Mouse (Mus musculus): ENCODE measurements around the gene Prop1. TPM values are rescaled to one million over a fixed set of nuclear protein-coding genes. Genes with fewer than 3 reads are reported as not detected.

Gene Prop1
- polyA plus RNA-seq, 1 experiment from 2014 or later: not detected

DNA sequence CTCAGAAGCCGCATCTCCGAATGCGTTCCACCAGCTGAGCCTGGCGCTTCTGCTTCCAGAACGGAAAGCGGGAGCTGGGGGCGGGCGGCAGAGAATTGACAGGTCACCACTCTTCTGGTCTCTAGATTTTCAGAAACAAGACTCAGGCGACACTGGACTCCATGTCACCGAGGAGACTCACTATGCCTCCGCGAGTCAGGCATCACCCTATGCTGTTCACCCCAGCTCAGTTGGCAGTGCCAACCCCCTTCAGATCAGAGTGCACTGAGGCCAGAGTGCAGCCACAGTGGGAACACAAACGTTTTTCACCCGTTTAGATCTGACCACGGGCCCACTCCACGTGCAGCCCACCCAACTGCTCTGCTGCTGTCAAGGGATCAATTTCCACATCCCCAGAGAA lies 22.5 kb downstream of the Prop1 start:
- Histone ChIP-seq H3K9ac (replicated peaks; ENCODE audit: low read depth) (peak overlapping the region; percentile 49), H3K9me3 (ENCODE audit: low read length) (no peaks in the 10 kb centered on the region), H3K27me3 (replicated peaks; ENCODE audit: insufficient read depth, low read length) (no peaks in the 10 kb centered on the region), H3K27ac (ENCODE audit: low read length) (peak overlapping the region; percentile 57), H3K36me3 (ENCODE audit: insufficient read depth, low read length) (no peaks in the 10 kb centered on the region), H3K4me2 (replicated peaks; ENCODE audit: low read depth, low read length) (peak overlapping the region; percentile 93), H3K4me3 (ENCODE audit: low read depth, low read length) (peak overlapping the region; percentile 72), H3K4me1 (ENCODE audit: insufficient read depth, low read depth, low read length) (no peaks in the 10 kb centered on the region)
- peak; percentile 53 for ATAC-seq
- TF ChIP-seq CTCF (IDR thresholded peaks at IDR 0.05): no peak
- TF ChIP-seq EP300 (IDR thresholded peaks at IDR 0.05): no peak
- WGBS: under 1% methylated on average over 16 of the region's 16 CpGs
- no peak for DNase-seq (ENCODE audit: low spot score)

DNA sequence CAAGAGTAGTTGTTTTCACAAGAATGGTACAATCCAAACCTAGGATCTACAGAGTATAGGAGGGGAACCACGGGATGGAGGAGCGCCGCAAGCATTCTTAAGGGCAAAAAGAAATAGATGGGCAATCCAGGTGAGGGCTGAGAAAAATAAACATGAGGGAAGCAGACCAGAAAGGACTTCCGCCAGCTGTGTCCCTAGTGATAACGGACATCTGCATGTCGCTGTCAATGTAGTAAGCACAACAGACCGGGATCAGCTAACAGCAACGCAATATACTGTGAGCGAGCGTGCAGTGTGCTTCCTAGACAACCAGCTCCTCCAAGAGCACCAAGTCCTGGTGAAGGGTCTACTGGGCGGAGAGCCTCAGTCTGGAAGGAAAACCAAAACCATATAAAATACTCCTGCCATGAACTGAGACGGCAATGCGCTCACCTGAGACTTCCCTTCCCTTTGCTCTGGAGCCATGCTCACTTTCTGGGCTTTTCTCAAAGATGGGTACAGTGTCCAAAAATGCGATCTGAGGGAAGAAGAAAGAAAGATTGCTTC lies 23.0 kb downstream of the Prop1 start:
- Histone ChIP-seq H3K4me3 (ENCODE audit: low read depth, low read length) (peak overlapping the region; percentile 72), H3K4me1 (ENCODE audit: insufficient read depth, low read depth, low read length) (no peaks in the 10 kb centered on the region), H3K9ac (replicated peaks; ENCODE audit: low read depth) (peak overlapping the region; percentile 49), H3K4me2 (replicated peaks; ENCODE audit: low read depth, low read length) (peak overlapping the region; percentile 93), H3K9me3 (ENCODE audit: low read length) (no peaks in the 10 kb centered on the region), H3K27ac (ENCODE audit: low read length) (no peak overlapping the region), H3K36me3 (ENCODE audit: insufficient read depth, low read length) (no peaks in the 10 kb centered on the region), H3K27me3 (replicated peaks; ENCODE audit: insufficient read depth, low read length) (no peaks in the 10 kb centered on the region)
- ATAC-seq (no peak), DNase-seq (ENCODE audit: low spot score) (peak; percentile 32)
- no peak for TF ChIP-seq CTCF (IDR thresholded peaks at IDR 0.05)
- no peak for TF ChIP-seq EP300 (IDR thresholded peaks at IDR 0.05)
- 14% methylated on average over 14 of the region's 14 CpGs for WGBS

DNA sequence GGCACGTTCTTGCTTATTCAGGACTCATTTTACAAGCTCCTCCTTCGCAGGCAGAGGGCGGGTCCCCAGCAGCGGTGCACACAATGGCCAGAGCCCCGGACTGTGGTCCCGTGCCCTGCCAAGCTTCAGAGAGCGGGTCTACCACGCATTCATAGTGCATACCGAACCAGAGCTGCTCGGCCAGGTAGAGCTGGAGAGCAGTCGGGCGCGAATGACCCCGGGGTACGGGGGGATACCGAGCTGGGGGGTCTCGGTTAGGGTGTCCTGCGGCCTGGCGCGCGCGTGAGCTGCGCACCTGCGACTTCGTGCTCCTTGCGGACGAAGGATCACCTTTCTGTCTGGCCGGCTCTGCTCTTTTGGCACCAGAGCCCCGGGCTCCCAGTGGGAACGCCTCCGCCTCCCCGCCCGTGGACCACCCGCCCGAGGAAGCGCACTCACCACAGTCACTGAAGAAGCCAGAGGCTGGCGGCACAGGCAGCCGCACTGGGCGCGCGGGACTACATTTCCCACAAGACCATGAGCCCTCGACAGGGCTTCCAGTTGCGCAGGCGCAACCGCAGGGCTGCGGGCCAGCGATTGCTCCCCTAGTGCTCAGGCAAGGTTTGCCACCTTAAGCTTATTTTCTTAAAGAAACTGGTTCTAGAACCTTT lies 37.8 kb downstream of the Prop1 start, which contains the start of gene Zfp2:
Gene Zfp2, minus strand, starts transcription at position 495 of the 650 bp plus-strand sequence.
- Histone ChIP-seq H3K4me1 (ENCODE audit: insufficient read depth, low read depth, low read length) (no peaks in the 10 kb centered on the region), H3K27ac (ENCODE audit: low read length) (peak within 1 kb of the TSS; percentile 17; the same call in 1 of the 2 replicates), H3K9ac (replicated peaks; ENCODE audit: low read depth) (peak within 1 kb of the TSS; percentile 56), H3K9me3 (ENCODE audit: low read length) (no peaks in the 10 kb centered on the region), H3K27me3 (replicated peaks; ENCODE audit: insufficient read depth, low read length) (no peaks in the 10 kb centered on the region), H3K4me2 (replicated peaks; ENCODE audit: low read depth, low read length) (peak within 1 kb of the TSS; percentile 87), H3K36me3 (ENCODE audit: insufficient read depth, low read length) (no peaks in the 10 kb centered on the region), H3K4me3 (ENCODE audit: low read depth, low read length) (peak within 1 kb of the TSS; percentile 74)
- DNase-seq (ENCODE audit: low spot score): peak; percentile 96
- peak; percentile 99 for ATAC-seq
- TF ChIP-seq EP300 (IDR thresholded peaks at IDR 0.05) (no peak), CTCF (IDR thresholded peaks at IDR 0.05) (peak; percentile 75)
- under 1% methylated on average over 46 of the region's 47 CpGs for WGBS

DNA sequence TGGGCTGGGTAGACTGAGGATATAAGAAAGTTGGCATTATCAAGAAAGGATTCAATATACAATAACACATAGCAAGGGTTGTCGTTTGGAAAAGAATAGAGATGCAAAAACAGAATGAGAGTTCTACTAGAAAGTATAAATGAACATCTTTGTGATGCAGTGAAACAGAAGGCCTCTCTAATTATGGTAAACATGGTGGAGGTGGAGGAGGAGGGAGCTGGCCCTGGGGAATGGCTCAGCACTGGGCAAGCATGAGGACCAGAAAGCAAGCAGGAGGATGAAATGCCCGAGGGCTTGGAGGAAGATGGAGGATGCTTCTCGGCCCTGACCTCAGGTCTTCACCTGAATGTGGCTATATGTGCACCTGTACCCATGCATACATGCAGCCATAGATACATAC lies 39.1 kb downstream of the Prop1 start:
- Histone ChIP-seq H3K9ac (replicated peaks; ENCODE audit: low read depth) (no peak overlapping the region), H3K9me3 (ENCODE audit: low read length) (no peaks in the 10 kb centered on the region), H3K4me3 (ENCODE audit: low read depth, low read length) (no peak overlapping the region), H3K4me1 (ENCODE audit: insufficient read depth, low read depth, low read length) (no peaks in the 10 kb centered on the region), H3K4me2 (replicated peaks; ENCODE audit: low read depth, low read length) (no peak overlapping the region), H3K36me3 (ENCODE audit: insufficient read depth, low read length) (no peaks in the 10 kb centered on the region; the same call in 1 of the 2 replicates), H3K27me3 (replicated peaks; ENCODE audit: insufficient read depth, low read length) (no peaks in the 10 kb centered on the region), H3K27ac (ENCODE audit: low read length) (no peak overlapping the region)
- 87% methylated on average over 3 of the region's 3 CpGs for WGBS
- TF ChIP-seq CTCF (IDR thresholded peaks at IDR 0.05) (no peak), EP300 (IDR thresholded peaks at IDR 0.05) (no peak)
- ATAC-seq (no peak), DNase-seq (ENCODE audit: low spot score) (no peak)

DNA sequence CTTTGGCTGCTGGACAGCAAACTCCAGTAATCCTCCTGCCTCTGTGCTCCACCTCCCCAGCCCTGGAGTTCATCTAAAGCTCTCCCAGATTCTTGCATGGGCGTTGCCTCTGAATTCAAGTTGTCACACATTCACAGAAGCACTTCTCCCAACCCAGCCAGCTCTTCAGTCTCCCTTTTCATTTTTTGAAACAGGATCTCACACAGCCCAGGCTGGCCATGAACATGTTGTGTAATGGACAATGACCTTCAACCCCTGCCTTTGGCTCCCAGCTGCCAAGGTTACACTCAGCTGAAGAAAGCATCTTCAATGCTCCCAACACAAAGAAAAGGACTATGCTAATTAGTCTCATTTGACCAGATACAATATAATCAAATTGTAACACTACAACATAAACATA lies 40.3 kb downstream of the Prop1 start:
- DNase-seq (ENCODE audit: low spot score) (no peak), ATAC-seq (no peak)
- H3K27ac ChIP-seq (ENCODE audit: low read length): no peak overlapping the region
- H3K4me1 ChIP-seq (ENCODE audit: insufficient read depth, low read depth, low read length): no peaks in the 10 kb centered on the region
- 95% methylated on average over 1 of the region's 1 CpGs for WGBS
- H3K4me3 ChIP-seq (ENCODE audit: low read depth, low read length): no peak overlapping the region
- H3K4me2 ChIP-seq (replicated peaks; ENCODE audit: low read depth, low read length): no peak overlapping the region
- no peak overlapping the region for H3K9ac ChIP-seq (replicated peaks; ENCODE audit: low read depth)
- H3K9me3 ChIP-seq (ENCODE audit: low read length): no peaks in the 10 kb centered on the region
- H3K27me3 ChIP-seq (replicated peaks; ENCODE audit: insufficient read depth, low read length): no peaks in the 10 kb centered on the region
- H3K36me3 ChIP-seq (ENCODE audit: insufficient read depth, low read length): no peaks in the 10 kb centered on the region; the same call in none of the 2 replicates
- TF ChIP-seq EP300 (IDR thresholded peaks at IDR 0.05) (no peak), CTCF (IDR thresholded peaks at IDR 0.05) (no peak)

DNA sequence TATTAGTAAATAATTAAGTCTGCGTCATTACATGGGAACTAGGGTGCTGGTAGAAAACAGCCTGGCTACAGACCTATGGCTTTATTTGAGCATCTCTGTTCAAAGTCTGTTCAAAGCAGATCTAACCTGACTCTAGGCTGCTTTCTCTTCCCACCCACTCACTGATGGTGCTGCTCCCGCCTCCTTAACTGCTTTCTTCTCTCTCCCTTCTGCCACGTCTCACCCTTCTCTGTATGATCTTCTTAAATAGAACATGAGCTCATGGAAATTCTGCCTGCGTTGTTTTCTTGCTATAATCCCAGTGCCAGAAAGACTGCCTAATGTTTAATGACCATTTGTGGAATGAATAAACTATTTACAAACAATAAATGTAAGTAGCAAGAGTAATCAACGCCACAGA lies 45.4 kb downstream of the Prop1 start:
- Histone ChIP-seq H3K27me3 (replicated peaks; ENCODE audit: insufficient read depth, low read length) (no peaks in the 10 kb centered on the region), H3K9me3 (ENCODE audit: low read length) (no peaks in the 10 kb centered on the region), H3K36me3 (ENCODE audit: insufficient read depth, low read length) (peaks cover 10% of the 10 kb centered on the region), H3K27ac (ENCODE audit: low read length) (no peak overlapping the region), H3K4me1 (ENCODE audit: insufficient read depth, low read depth, low read length) (no peaks in the 10 kb centered on the region), H3K4me3 (ENCODE audit: low read depth, low read length) (no peak overlapping the region), H3K4me2 (replicated peaks; ENCODE audit: low read depth, low read length) (no peak overlapping the region), H3K9ac (replicated peaks; ENCODE audit: low read depth) (no peak overlapping the region)
- no peak for TF ChIP-seq CTCF (IDR thresholded peaks at IDR 0.05)
- no peak for TF ChIP-seq EP300 (IDR thresholded peaks at IDR 0.05)
- no peak for ATAC-seq
- no peak for DNase-seq (ENCODE audit: low spot score)
- WGBS: 94% methylated on average over 5 of the region's 5 CpGs

Other genes starting within 250 kb of the Prop1 start
- gene Zfp354c, start 126.0 kb downstream of the Prop1 start, polyA plus RNA-seq (2015; fragmentation: Nextera tagmentation; extraction: Ambion mirVana): 4.2 and 4.7 TPM in 2 replicates
- gene Zfp879, start 112.2 kb downstream of the Prop1 start, polyA plus RNA-seq (2015; fragmentation: Nextera tagmentation; extraction: Ambion mirVana): 0.43 and 0.51 TPM in 2 replicates
- gene Grm6, start 103.1 kb downstream of the Prop1 start, polyA plus RNA-seq (2015; fragmentation: Nextera tagmentation; extraction: Ambion mirVana): 0.10 and 0.17 TPM in 2 replicates
- gene Zfp454, start 66.1 kb downstream of the Prop1 start, polyA plus RNA-seq (2015; fragmentation: Nextera tagmentation; extraction: Ambion mirVana): 1.9 and 2.0 TPM in 2 replicates
- gene Zfp2, start 37.6 kb downstream of the Prop1 start, polyA plus RNA-seq (2015; fragmentation: Nextera tagmentation; extraction: Ambion mirVana): 3.3 and 3.7 TPM in 2 replicates
- gene Zfp354b, start 22.1 kb downstream of the Prop1 start, polyA plus RNA-seq (2015; fragmentation: Nextera tagmentation; extraction: Ambion mirVana): 1.1 TPM in 2 replicates
- gene 4933414I15Rik, start 10.0 kb downstream of the Prop1 start, polyA plus RNA-seq (2015; fragmentation: Nextera tagmentation; extraction: Ambion mirVana): not detected in 2 replicates
- gene Olfr1378, start 12.8 kb upstream of the Prop1 start, polyA plus RNA-seq (2015; fragmentation: Nextera tagmentation; extraction: Ambion mirVana): not detected in 2 replicates
- not detected in 2 replicates for gene Olfr1377, start 28.2 kb upstream of the Prop1 start, polyA plus RNA-seq (2015; fragmentation: Nextera tagmentation; extraction: Ambion mirVana)
- gene Olfr51, start 49.8 kb upstream of the Prop1 start, polyA plus RNA-seq (2015; fragmentation: Nextera tagmentation; extraction: Ambion mirVana): not detected in 2 replicates
- not detected in 2 replicates for gene Olfr54, start 60.5 kb upstream of the Prop1 start, polyA plus RNA-seq (2015; fragmentation: Nextera tagmentation; extraction: Ambion mirVana)
- not detected in 2 replicates for gene Olfr1375, start 94.3 kb upstream of the Prop1 start, polyA plus RNA-seq (2015; fragmentation: Nextera tagmentation; extraction: Ambion mirVana)
- 5.7 and 5.9 TPM in 2 replicates for gene Zfp354a, start 105.5 kb upstream of the Prop1 start, polyA plus RNA-seq (2015; fragmentation: Nextera tagmentation; extraction: Ambion mirVana)